Mouse (Mus musculus) stomach, postnatal 0 days (tissue): ENCODE data around the gene Nmb. TPM values are rescaled to one million over a fixed set of nuclear protein-coding genes. Genes with fewer than 3 reads are reported as not detected.

Source experiments
- ATAC-seq: fragments of 200-750 bp; cut with Nextera tagmentation; 2 replicates; pipeline ENCODE4 v1.8.0; 2017; ENCODE audit not compliant: low FRiP score, low TSS enrichment
- DNase-seq: peaks from one replicate; pipeline ENCODE4 v3.0.0-alpha.2; 2016; ENCODE audit warnings: low spot score
- H3K27ac ChIP-seq: fragments of 300-500 bp; sonication (generic); replicated peaks from 2 replicates; pipeline ENCODE4 v1.5.1; 2014; ENCODE audit warnings: mild to moderate bottlenecking, control low read depth
- H3K27me3 ChIP-seq: fragments of 300-500 bp; sonication (generic); 2 replicates; pipeline ENCODE4 v1.6.1; 2014; ENCODE audit warnings: low read length; ENCODE audit not compliant: control insufficient read depth, insufficient read depth
- H3K36me3 ChIP-seq: fragments of 300-500 bp; sonication (generic); 2 replicates; pipeline ENCODE4 v1.6.1; 2014; ENCODE audit warnings: low read length, mixed read lengths; ENCODE audit not compliant: control insufficient read depth, insufficient read depth
- H3K4me1 ChIP-seq: fragments of 300-500 bp; sonication (generic); replicated peaks from 2 replicates; pipeline ENCODE4 v1.6.1; 2014; ENCODE audit warnings: antibody characterized with exemption; ENCODE audit not compliant: control insufficient read depth, insufficient read depth
- H3K4me2 ChIP-seq: fragments of 300-500 bp; sonication (generic); replicated peaks from 2 replicates; pipeline ENCODE4 v1.6.1; 2014; ENCODE audit warnings: low read depth, mild to moderate bottlenecking, control low read depth, moderate library complexity
- H3K4me3 ChIP-seq: fragments of 300-500 bp; sonication (generic); 2 replicates; pipeline ENCODE4 v1.5.1; 2014; ENCODE audit warnings: low read depth, low read length, control low read depth
- H3K9ac ChIP-seq: fragments of 300-500 bp; sonication (generic); 2 replicates; pipeline ENCODE4 v1.6.1; 2014; ENCODE audit warnings: mild to moderate bottlenecking, low read length, control low read depth, mixed read lengths
- H3K9me3 ChIP-seq: fragments of 300-500 bp; sonication (generic); 2 replicates; pipeline ENCODE4 v1.6.1; 2016; ENCODE audit warnings: low read length; ENCODE audit not compliant: control insufficient read depth
- CTCF ChIP-seq: IDR thresholded peaks from 2 replicates; pipeline ENCODE4 v1.5.1; 2016; ENCODE audit warnings: antibody characterized with exemption, low read depth, mild to moderate bottlenecking, moderate library complexity
- EP300 ChIP-seq: optimal IDR thresholded peaks from 2 replicates; pipeline ENCODE3; 2016; ENCODE audit warnings: antibody characterized with exemption
- WGBS: fragments of 180-500 bp; shearing (Covaris S2); extraction: QIAGEN DNeasy Blood & Tissue Kit; methylation state at CpG from one replicate; pipeline ENCODE4 v1.1.7; 2014; 5-methylcytosine and 5-hydroxymethylcytosine counted together
- polyA plus RNA-seq: library from polyadenylated mRNA; unstranded; fragments of >200 nt; fragmentation: Nextera tagmentation; extraction: Ambion mirVana; gene quantifications from 2 replicates; pipeline ENCODE4 v1.2.1, GENCODE M21; 2015

Nmb gene
- polyA plus RNA-seq, 1 experiment from 2014 or later: 3.3 TPM

- TF ChIP-seq EP300: no peak
- TF ChIP-seq CTCF: no peak
- ATAC-seq: no peak
Observed at GRCm38 (mm10) chr7:80917916-80918465, 13.1 kb upstream of the Nmb start.

GRCm38 (mm10) chr7:80912496-80912895 lies 7.6 kb upstream of the Nmb start:
- Histone ChIP-seq H3K4me2 (no peak overlapping the region), H3K27me3 (no peaks in the 10 kb centered on the region), H3K9ac (no peak overlapping the region), H3K4me1 (no peaks in the 10 kb centered on the region), H3K36me3 (peaks cover 11% of the 10 kb centered on the region; the same call in 1 of the 2 replicates), H3K4me3 (no peak overlapping the region), H3K27ac (no peak overlapping the region; the same call in 1 of the 2 replicates), H3K9me3 (no peaks in the 10 kb centered on the region)
- 77% methylated on average over 8 of the region's 8 CpGs for WGBS
- TF ChIP-seq CTCF: no peak
- TF ChIP-seq EP300: no peak
- ATAC-seq (peak; percentile 53; the same call in 1 of the 2 replicates), DNase-seq (no peak)

More at GRCm38 (mm10) chr7:80917916-80918465, 13.1 kb upstream of the Nmb start:
- no peaks in the 10 kb centered on the region for H3K4me1 ChIP-seq
- no peak for DNase-seq
- WGBS: 76% methylated on average over 4 of the region's 4 CpGs
- H3K9ac ChIP-seq: no peak overlapping the region
- H3K4me2 ChIP-seq: no peak overlapping the region
- no peak overlapping the region for H3K27ac ChIP-seq
- no peak overlapping the region for H3K4me3 ChIP-seq
- no peaks in the 10 kb centered on the region for H3K9me3 ChIP-seq
- peaks cover 8% of the 10 kb centered on the region; the same call in 1 of the 2 replicates for H3K36me3 ChIP-seq
- H3K27me3 ChIP-seq: no peaks in the 10 kb centered on the region

GRCm38 (mm10) chr7:80911053-80911452 lies 6.2 kb upstream of the Nmb start:
- H3K9me3 ChIP-seq: no peaks in the 10 kb centered on the region
- ATAC-seq (peak; percentile 53; the same call in 1 of the 2 replicates), DNase-seq (no peak)
- 68% methylated on average over 7 of the region's 7 CpGs for WGBS
- no peak overlapping the region for H3K9ac ChIP-seq
- H3K4me2 ChIP-seq: no peak overlapping the region
- no peak overlapping the region for H3K4me3 ChIP-seq
- no peak overlapping the region for H3K27ac ChIP-seq
- no peaks in the 10 kb centered on the region for H3K27me3 ChIP-seq
- H3K4me1 ChIP-seq: no peaks in the 10 kb centered on the region
- H3K36me3 ChIP-seq: peaks cover 7% of the 10 kb centered on the region; the same call in 1 of the 2 replicates
- TF ChIP-seq CTCF (no peak), EP300 (no peak)

- ATAC-seq (no peak), DNase-seq (no peak)
- peaks cover 4% of the 10 kb centered on the region; the same call in 1 of the 2 replicates for H3K36me3 ChIP-seq
- H3K4me2 ChIP-seq: no peak overlapping the region
- no peak overlapping the region for H3K27ac ChIP-seq
- no peak overlapping the region for H3K4me3 ChIP-seq
- no peaks in the 10 kb centered on the region for H3K9me3 ChIP-seq
- H3K9ac ChIP-seq: no peak overlapping the region
- TF ChIP-seq CTCF (no peak), EP300 (no peak)
- 0 out of 2 replicates have a peak, but pooled peaks cover 3% of the 10 kb centered on the region for H3K4me1 ChIP-seq
- H3K27me3 ChIP-seq: no peaks in the 10 kb centered on the region
- 89% methylated on average over 11 of the region's 11 CpGs for WGBS
Observed at GRCm38 (mm10) chr7:80903625-80904422, 1.1 kb downstream of the Nmb start.

GRCm38 (mm10) chr7:80901541-80902274 lies 3.2 kb downstream of the Nmb start:
- no peaks in the 10 kb centered on the region for H3K36me3 ChIP-seq
- peak overlapping the region; percentile 85 for H3K27ac ChIP-seq
- TF ChIP-seq EP300 (no peak), CTCF (no peak)
- no peaks in the 10 kb centered on the region for H3K27me3 ChIP-seq
- WGBS: 22% methylated on average over 15 of the region's 15 CpGs
- no peak for DNase-seq
- H3K4me2 ChIP-seq: peak overlapping the region; percentile 80
- H3K9me3 ChIP-seq: no peaks in the 10 kb centered on the region
- H3K9ac ChIP-seq: peak overlapping the region; percentile 70
- H3K4me3 ChIP-seq: peak overlapping the region; percentile 69
- H3K4me1 ChIP-seq: 0 out of 2 replicates have a peak, but pooled peaks cover 3% of the 10 kb centered on the region
- no peak; the same call in 1 of the 2 replicates for ATAC-seq
